Mouse (Mus musculus): Measurements from ENCODE around the gene Ganc.

DNA sequence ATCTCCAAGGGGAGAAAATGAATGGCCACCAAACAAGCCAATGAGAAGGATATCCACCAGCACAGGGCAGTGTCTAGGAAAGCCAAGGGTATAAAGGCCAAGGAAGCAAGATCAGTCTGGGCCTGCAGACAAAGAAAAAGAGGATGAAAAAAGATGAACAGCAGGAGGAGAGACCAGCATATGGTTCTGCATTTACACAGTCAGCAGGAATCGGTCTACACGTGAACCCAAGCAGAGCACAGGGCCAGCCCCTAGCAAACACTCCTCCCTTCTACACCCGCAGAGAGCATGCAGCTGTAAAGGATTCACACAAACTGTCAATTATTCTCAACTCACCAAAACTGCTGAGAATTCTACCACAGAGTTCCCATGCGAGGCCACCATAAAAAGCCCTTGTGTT lies 29.8 kb upstream of the Ganc start:
- TF ChIP-seq POLR2A (IDR thresholded peaks at IDR 0.05; ENCODE audit: low read depth, low read length): no peak
- TF ChIP-seq CTCF (conservative IDR thresholded peaks at IDR 0.05; ENCODE audit: insufficient read depth, insufficient read length, low read depth, low read length): no peak
